Mouse (Mus musculus) megakaryocyte progenitor cell, adult 5-6 weeks (primary cell): ENCODE measurements around the gene Nbl1. TPM values are rescaled to one million over a fixed set of nuclear protein-coding genes. Genes with fewer than 3 reads are reported as not detected.

Source experiments
- ATAC-seq: replicated peaks from 2 replicates; pipeline ENCODE4 v1.8.0; 2016; ENCODE audit warnings: mild to moderate bottlenecking, moderate TSS enrichment, inconsistent platforms; ENCODE audit not compliant: poor library complexity
- total RNA-seq, 2 experiments: library from RNA; stranded (forward) in 1 of 2; stranded (reverse) in 1 of 2; fragments of 157-497, 149-512 nt in 1 of 2; fragments of 200-1000 nt in 1 of 2; gene quantifications; 2 replicates each; pipeline versions ENCODE4 v1.2.3 to v1.2.4; 2015 to 2017

Gene Nbl1
- total RNA-seq, 2 experiments from 2014 or later: not detected

- ATAC-seq: no peak
These were observed 18.7 kb downstream of the Nbl1 start for GRCm38 (mm10) chr4:139074060-139074459.

- no peak for ATAC-seq
These were observed 24.5 kb downstream of the Nbl1 start for GRCm38 (mm10) chr4:139068287-139068686.

GRCm38 (mm10) chr4:139064831-139065230, 28.0 kb downstream of the Nbl1 start:
- ATAC-seq: no peak

GRCm38 (mm10) chr4:139059569-139059968, 33.2 kb downstream of the Nbl1 start:
- ATAC-seq: 0 out of 2 replicates have a peak, but pooled peaks have one; percentile 46

- ATAC-seq: no peak
These were observed 34.8 kb downstream of the Nbl1 start for GRCm38 (mm10) chr4:139058029-139058428.

- ATAC-seq: no peak
These were observed 35.5 kb downstream of the Nbl1 start for GRCm38 (mm10) chr4:139057291-139057690.

GRCm38 (mm10) chr4:139055744-139056143, 37.0 kb downstream of the Nbl1 start:
- no peak for ATAC-seq

GRCm38 (mm10) chr4:139055336-139055735, 37.5 kb downstream of the Nbl1 start:
- ATAC-seq: no peak

GRCm38 (mm10) chr4:139054300-139054923, 38.4 kb downstream of the Nbl1 start:
- ATAC-seq: no peak

GRCm38 (mm10) chr4:139053391-139053790, 39.4 kb downstream of the Nbl1 start:
- no peak for ATAC-seq

- no peak for ATAC-seq
These were observed 40.0 kb downstream of the Nbl1 start for GRCm38 (mm10) chr4:139052796-139053195.

GRCm38 (mm10) chr4:139048518-139048917, 44.3 kb downstream of the Nbl1 start:
- no peak for ATAC-seq

GRCm38 (mm10) chr4:139046354-139046753, 46.4 kb downstream of the Nbl1 start:
- no peak for ATAC-seq

GRCm38 (mm10) chr4:139044566-139044965, 48.2 kb downstream of the Nbl1 start:
- ATAC-seq: no peak

GRCm38 (mm10) chr4:139043600-139043999, 49.2 kb downstream of the Nbl1 start:
- peak; percentile 74 for ATAC-seq

GRCm38 (mm10) chr4:139042611-139043010, 50.2 kb downstream of the Nbl1 start:
- no peak for ATAC-seq

GRCm38 (mm10) chr4:139040084-139040839, 52.5 kb downstream of the Nbl1 start:
- ATAC-seq: no peak

GRCm38 (mm10) chr4:139037795-139038607, 54.8 kb downstream of the Nbl1 start:
- ATAC-seq: no peak

- no peak for ATAC-seq
These were observed 57.0 kb downstream of the Nbl1 start for GRCm38 (mm10) chr4:139035799-139036198.

- no peak for ATAC-seq
These were observed 57.9 kb downstream of the Nbl1 start for GRCm38 (mm10) chr4:139034942-139035341.

- ATAC-seq: no peak
These were observed 58.3 kb downstream of the Nbl1 start for GRCm38 (mm10) chr4:139034540-139034939.

GRCm38 (mm10) chr4:139034010-139034367, 58.8 kb downstream of the Nbl1 start:
- no peak for ATAC-seq
